In the genomic region with DNA sequence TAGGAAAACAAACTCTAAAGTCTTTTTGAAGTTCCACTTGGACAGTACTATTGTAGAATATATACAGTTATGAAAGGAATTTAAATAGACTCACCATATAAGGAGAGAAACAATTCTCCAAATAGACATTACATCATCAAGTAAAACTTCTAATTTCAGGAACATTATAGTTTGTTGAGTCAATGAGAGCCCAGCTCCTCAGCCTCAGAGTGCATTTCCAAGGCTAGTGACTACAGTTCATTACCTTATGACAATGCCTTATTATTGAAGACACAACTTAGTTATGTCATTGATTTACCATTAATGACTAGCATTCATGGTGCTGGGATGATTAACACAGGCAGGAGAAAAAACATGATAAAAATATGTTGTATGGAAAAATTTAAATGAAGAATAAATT, we compare ENCODE assay signal across 21 mouse cellular contexts.
DNase-seq lines count a peak whose midpoint lies in the region; ATAC-seq lines count a peak whose summit lies in the region.
"Had no signal": no experiment of that assay in that cellular context is flagged by ENCODE, and none has a peak within 500 bp of the region (broad histone marks: within the 10 kb centered on the region; RNA-seq: fewer than 3 reads in every experiment).

No protein-coding gene starts in this region.

- peak; percentile 26; the same call in 1 of the 2 replicates for ATAC-seq in embryonic facial prominence, embryonic 14.5 days (ENCODE audit: low read depth)
- ATAC-seq: CD4-positive, CD25-positive, alpha-beta regulatory T cell, adult 4 months; forebrain, embryonic 15.5 days; forebrain, postnatal 0 days had no signal

- H3K27me3 ChIP-seq in embryonic facial prominence, embryonic 14.5 days (replicated peaks; ENCODE audit: control insufficient read depth, insufficient read depth, low read length): no peaks in the 10 kb centered on the region
- H3K27me3 ChIP-seq in embryonic facial prominence, embryonic 10.5 days (replicated peaks; ENCODE audit: low read depth, poor library complexity, severe bottlenecking): no peaks in the 10 kb centered on the region
- H3K27me3 ChIP-seq: CH12.LX; embryonic facial prominence, embryonic 13.5 days; forebrain, embryonic 12.5 days; forebrain, embryonic 15.5 days had no signal

- no peaks in the 10 kb centered on the region for H3K4me1 ChIP-seq in embryonic facial prominence, embryonic 14.5 days (ENCODE audit: control insufficient read depth, insufficient read depth, low read length)
- H3K4me1 ChIP-seq in embryonic facial prominence, embryonic 10.5 days: no peaks in the 10 kb centered on the region
- H3K4me1 ChIP-seq: embryonic facial prominence, embryonic 13.5 days; forebrain, embryonic 12.5 days; forebrain, embryonic 15.5 days had no signal

- intact Hi-C loops in heart, postnatal 25 days (cut with DNase I): no loop called here

- no peak overlapping the region for H3K4me2 ChIP-seq in embryonic facial prominence, embryonic 14.5 days (ENCODE audit: low read depth, low read length)
- H3K4me2 ChIP-seq: embryonic facial prominence, embryonic 13.5 days; forebrain, embryonic 12.5 days; forebrain, embryonic 15.5 days had no signal

- DNase-seq in embryonic facial prominence, embryonic 14.5 days (ENCODE audit: low spot score): no peak
- no peak for DNase-seq in embryonic facial prominence, embryonic 10.5 days (ENCODE audit: low spot score)
- peak; percentile 66 for DNase-seq in Muller cell, postnatal 12 days (ENCODE audit: inconsistent ontology term)
- DNase-seq in retina, postnatal 1 day: peak; percentile 60
- no peak for DNase-seq in heart, postnatal 25 days (ENCODE audit: low spot score)
- DNase-seq: adrenal gland, adult 2 months; adrenal gland, postnatal 10 days; adrenal gland, postnatal 25 days; B cell, adult 2 months; cerebellum, adult 11 months; cerebellum, adult 18-20 months; cerebellum, adult 8-10 months; cerebellum, adult 9-11 months; cerebellum, postnatal 14 days; forebrain, postnatal 0 days had no signal

- H3K27ac ChIP-seq in embryonic facial prominence, embryonic 14.5 days (replicated peaks; ENCODE audit: low read depth, low read length): no peak overlapping the region
- H3K27ac ChIP-seq in embryonic facial prominence, embryonic 10.5 days (replicated peaks): no peak overlapping the region
- H3K27ac ChIP-seq: embryonic facial prominence, embryonic 13.5 days; forebrain, embryonic 12.5 days; forebrain, embryonic 15.5 days had no signal

- H3K36me3 ChIP-seq in embryonic facial prominence, embryonic 14.5 days (ENCODE audit: control insufficient read depth, insufficient read depth, low read length): no peaks in the 10 kb centered on the region
- H3K36me3 ChIP-seq in embryonic facial prominence, embryonic 10.5 days (replicated peaks): no peaks in the 10 kb centered on the region
- H3K36me3 ChIP-seq: embryonic facial prominence, embryonic 13.5 days; forebrain, embryonic 12.5 days; forebrain, embryonic 15.5 days; G1E had no signal

- H3K4me3 ChIP-seq in embryonic facial prominence, embryonic 14.5 days (ENCODE audit: low read depth, low read length): no peak overlapping the region
- no peak overlapping the region for H3K4me3 ChIP-seq in embryonic facial prominence, embryonic 10.5 days
- H3K4me3 ChIP-seq: embryonic facial prominence, embryonic 13.5 days; forebrain, embryonic 12.5 days; forebrain, embryonic 15.5 days had no signal

- H3K9ac ChIP-seq in embryonic facial prominence, embryonic 14.5 days (ENCODE audit: low read depth, low read length): no peak overlapping the region
- H3K9ac ChIP-seq: embryonic facial prominence, embryonic 13.5 days; forebrain, embryonic 12.5 days; forebrain, embryonic 15.5 days; forebrain, postnatal 0 days had no signal

- H3K9me3 ChIP-seq in embryonic facial prominence, embryonic 14.5 days (ENCODE audit: control insufficient read depth, low read length): no peaks in the 10 kb centered on the region
- no peaks in the 10 kb centered on the region for H3K9me3 ChIP-seq in embryonic facial prominence, embryonic 10.5 days
- H3K9me3 ChIP-seq: embryonic facial prominence, embryonic 13.5 days; forebrain, embryonic 12.5 days; forebrain, embryonic 15.5 days had no signal

Comparison
In these comparisons a context has a peak if more than half of its experiments do, and no peak if none do; other contexts are left out.
1. DNase-seq: peak in Muller cell, postnatal 12 days (single experiment) and retina, postnatal 1 day (single experiment); none in embryonic facial prominence, embryonic 14.5 days (single experiment), embryonic facial prominence, embryonic 10.5 days (single experiment) and heart, postnatal 25 days (single experiment).